Mouse (Mus musculus): ENCODE measurements around the gene Kif22.

GRCm38 (mm10) chr7:127014320-127014719, 28.0 kb downstream of the Kif22 start, which contains the start of gene Mvp:
- no peak for TF ChIP-seq POLR2A (IDR thresholded peaks at IDR 0.05; ENCODE audit: low read depth, low read length)
- no peak for TF ChIP-seq CTCF (conservative IDR thresholded peaks at IDR 0.05; ENCODE audit: insufficient read depth, insufficient read length, low read depth, low read length)
